Mouse (Mus musculus) C2C12 (cell line): ENCODE results near the gene Ap2b1.

Experiments used
- CTCF ChIP-seq: IDR thresholded peaks from one replicate; pipeline ENCODE4 v1.5.1; 2011; ENCODE audit not compliant: control insufficient read depth, insufficient read depth, insufficient read length
- FOSL1 ChIP-seq: IDR thresholded peaks from one replicate; pipeline ENCODE4 v1.8.0; 2011; ENCODE audit warnings: mild to moderate bottlenecking, low read length; ENCODE audit not compliant: poor library complexity, insufficient read depth, severe bottlenecking
- MAX ChIP-seq: IDR thresholded peaks from one replicate; pipeline ENCODE4 v1.6.1; 2011; ENCODE audit warnings: mild to moderate bottlenecking, control low read depth

DNA sequence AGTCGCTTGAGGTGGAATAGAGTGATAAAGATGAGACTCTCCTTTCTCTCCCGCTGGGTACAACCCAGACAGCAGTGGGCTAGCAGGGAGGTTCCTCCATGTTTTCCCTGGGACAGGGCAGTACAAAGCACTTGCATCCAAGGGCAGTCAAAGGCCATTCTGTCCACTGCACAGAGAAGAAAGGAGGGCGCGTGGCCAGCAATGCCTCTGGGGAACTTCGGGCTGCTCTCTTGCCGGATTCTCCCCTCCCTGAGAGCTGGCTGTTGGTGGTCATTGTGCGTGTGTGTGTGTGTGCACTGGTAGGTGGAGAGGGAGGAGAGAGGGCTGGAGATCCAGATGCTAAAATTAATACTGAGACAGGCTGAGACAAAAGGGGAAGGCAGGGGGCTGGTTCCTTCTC lies 142.4 kb downstream of the Ap2b1 start:
- no peak for TF ChIP-seq FOSL1
- TF ChIP-seq MAX, result no peak
- no peak for TF ChIP-seq CTCF
